ENCODE assay signal across 9 mouse cellular contexts in the genomic region with DNA sequence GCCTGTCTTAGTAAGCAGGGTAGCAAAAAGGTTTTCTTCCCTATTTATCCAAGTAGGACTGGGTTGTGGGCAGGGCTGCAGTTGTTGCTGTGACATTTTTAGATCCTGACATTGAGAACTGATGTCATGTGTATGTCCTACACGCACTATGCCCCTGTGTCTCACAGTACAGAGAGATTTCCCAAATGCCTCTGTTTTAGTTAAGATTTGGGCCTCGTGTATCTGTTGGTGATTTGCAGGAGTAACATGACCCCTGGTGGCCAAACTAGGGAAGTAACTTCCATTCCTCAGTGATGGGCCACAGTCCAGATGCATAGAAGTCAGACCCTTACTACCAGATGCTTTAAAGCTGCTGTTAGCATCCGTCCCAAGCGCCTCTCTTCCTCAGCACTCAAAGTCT. TPM values are rescaled to one million over a fixed set of nuclear protein-coding genes. Genes with fewer than 3 reads are reported as not detected.
DNase-seq lines count a peak whose midpoint lies in the region; ATAC-seq lines count a peak whose summit lies in the region.
"Had no signal": no experiment of that assay in that cellular context is flagged by ENCODE, and none has a peak within 500 bp of the region (broad histone marks: within the 10 kb centered on the region; RNA-seq: fewer than 3 reads in every experiment).

No protein-coding gene starts in this region.

- ATAC-seq in midbrain, embryonic 11.5 days (ENCODE audit: low FRiP score) = no peak
- no peak for ATAC-seq in midbrain, embryonic 15.5 days (replicated peaks)
- ATAC-seq in embryonic facial prominence, embryonic 11.5 days (replicated peaks; ENCODE audit: insufficient number of reproducible peaks, low FRiP score, low TSS enrichment, low read depth) = no peak
- ATAC-seq in megakaryocyte, adult 5-6 weeks (ENCODE audit: poor library complexity, severe bottlenecking) = peak; percentile 75

- no peak overlapping the region for H3K9ac ChIP-seq in midbrain, embryonic 11.5 days (ENCODE audit: low read length)
- H3K9ac ChIP-seq in midbrain, embryonic 15.5 days = no peak overlapping the region
- no peak overlapping the region for H3K9ac ChIP-seq in embryonic facial prominence, embryonic 11.5 days (replicated peaks; ENCODE audit: low read length)
- H3K9ac ChIP-seq: neural tube, embryonic 12.5 days had no signal

- H3K27ac ChIP-seq in midbrain, embryonic 11.5 days (ENCODE audit: low read depth, low read length) = no peak overlapping the region
- no peak overlapping the region for H3K27ac ChIP-seq in midbrain, embryonic 15.5 days
- no peak overlapping the region for H3K27ac ChIP-seq in embryonic facial prominence, embryonic 11.5 days (replicated peaks; ENCODE audit: low read depth, low read length)
- H3K27ac ChIP-seq: neural tube, embryonic 12.5 days had no signal

- peaks cover 8% of the 10 kb centered on the region for H3K4me1 ChIP-seq in midbrain, embryonic 11.5 days (ENCODE audit: control insufficient read depth, insufficient read depth, low read length)
- H3K4me1 ChIP-seq in midbrain, embryonic 15.5 days = peaks cover 22% of the 10 kb centered on the region
- peaks cover under 1% of the 10 kb centered on the region for H3K4me1 ChIP-seq in embryonic facial prominence, embryonic 11.5 days (ENCODE audit: control insufficient read depth, insufficient read depth, low read length)

- H3K4me2 ChIP-seq in midbrain, embryonic 11.5 days = no peak overlapping the region
- H3K4me2 ChIP-seq in midbrain, embryonic 15.5 days = no peak overlapping the region
- H3K4me2 ChIP-seq in embryonic facial prominence, embryonic 11.5 days (ENCODE audit: low read depth, low read length) = no peak overlapping the region
- H3K4me2 ChIP-seq: neural tube, embryonic 12.5 days had no signal

- 6% methylated on average over 4 of the region's 4 CpGs for WGBS in midbrain, embryonic 11.5 days
- 11% methylated on average over 4 of the region's 4 CpGs for WGBS in midbrain, embryonic 15.5 days
- 7% methylated on average over 4 of the region's 4 CpGs for WGBS in embryonic facial prominence, embryonic 11.5 days

- H3K27me3 ChIP-seq in midbrain, embryonic 11.5 days (ENCODE audit: control insufficient read depth, insufficient read depth, low read length) = peaks cover 2% of the 10 kb centered on the region
- H3K27me3 ChIP-seq in midbrain, embryonic 15.5 days (replicated peaks) = no peaks in the 10 kb centered on the region
- no peaks in the 10 kb centered on the region for H3K27me3 ChIP-seq in embryonic facial prominence, embryonic 11.5 days (ENCODE audit: control insufficient read depth, insufficient read depth, low read length)
- H3K27me3 ChIP-seq: neural tube, embryonic 12.5 days had no signal

- intact Hi-C loops in heart, postnatal 14 days (cut with DNase I) = loop anchor here (5.0 to 10.0 kb wide), 3 partner anchors 150 to 237 kb away; a partner anchor contains a TSS

- DNase-seq in midbrain, embryonic 11.5 days (ENCODE audit: low spot score, missing footprints) = peak; percentile 92
- DNase-seq in T-cell, adult 2 months (ENCODE audit: low spot score) = peak; percentile 71
- peak; percentile 86 for DNase-seq in embryonic facial prominence, embryonic 11.5 days (ENCODE audit: low spot score)
- DNase-seq in heart, postnatal 14 days = peak; percentile 60 to 78
- peak; percentile 72 for DNase-seq in layer of hippocampus, adult 9-11 months
- DNase-seq in telencephalon, adult 2 months (ENCODE audit: low read depth, low spot score) = peak; percentile 62

- no peak overlapping the region for H3K4me3 ChIP-seq in midbrain, embryonic 11.5 days (ENCODE audit: low read depth, low read length)
- no peak overlapping the region for H3K4me3 ChIP-seq in midbrain, embryonic 15.5 days
- no peak overlapping the region for H3K4me3 ChIP-seq in embryonic facial prominence, embryonic 11.5 days (ENCODE audit: low read depth, low read length)
- H3K4me3 ChIP-seq: neural tube, embryonic 12.5 days had no signal

- no peaks in the 10 kb centered on the region for H3K36me3 ChIP-seq in midbrain, embryonic 11.5 days (ENCODE audit: control insufficient read depth, insufficient read depth, low read length)
- no peaks in the 10 kb centered on the region for H3K36me3 ChIP-seq in midbrain, embryonic 15.5 days (replicated peaks)
- H3K36me3 ChIP-seq in embryonic facial prominence, embryonic 11.5 days (replicated peaks; ENCODE audit: control insufficient read depth, insufficient read depth, low read depth, low read length) = no peaks in the 10 kb centered on the region
- H3K36me3 ChIP-seq: neural tube, embryonic 12.5 days had no signal

- no peaks in the 10 kb centered on the region for H3K9me3 ChIP-seq in midbrain, embryonic 11.5 days (ENCODE audit: control insufficient read depth, low read length)
- H3K9me3 ChIP-seq in midbrain, embryonic 15.5 days = no peaks in the 10 kb centered on the region
- no peaks in the 10 kb centered on the region for H3K9me3 ChIP-seq in embryonic facial prominence, embryonic 11.5 days (replicated peaks; ENCODE audit: control insufficient read depth, low read length)
- H3K9me3 ChIP-seq: neural tube, embryonic 12.5 days had no signal

RNA-seq across cellular contexts. Expression of a gene that starts 11.4 kb away (rescaled TPM):
- 96.9 and 99.3 TPM in 2 replicates for polyA plus RNA-seq in midbrain, embryonic 11.5 days (2014; fragmentation: Nextera tagmentation; extraction: Ambion mirVana)
- 105 and 125 TPM in 2 replicates for polyA plus RNA-seq in midbrain, embryonic 15.5 days (2015; fragmentation: Nextera tagmentation; extraction: Ambion mirVana)
- polyA plus RNA-seq in embryonic facial prominence, embryonic 11.5 days (2014; fragmentation: Nextera tagmentation; extraction: Ambion mirVana) = 93.2 and 94.5 TPM in 2 replicates
- total RNA-seq in heart, postnatal 14 days (2021) = 100 to 1,000 TPM; 141 to 145 TPM
- total RNA-seq in megakaryocyte, adult 5-6 weeks (2015) = 64.9 and 75.9 TPM in 2 replicates
- total RNA-seq in megakaryocyte, adult 5-6 weeks (2017) = 282 and 336 TPM in 2 replicates

RNA-seq across cellular contexts. Expression of a gene that starts 16.7 kb away (rescaled TPM):
- 0.11 TPM in 1 of 2 replicates, not detected in the other for polyA plus RNA-seq in midbrain, embryonic 11.5 days (2014; fragmentation: Nextera tagmentation; extraction: Ambion mirVana)
- polyA plus RNA-seq in midbrain, embryonic 15.5 days (2015; fragmentation: Nextera tagmentation; extraction: Ambion mirVana) = 0.56 and 0.60 TPM in 2 replicates
- polyA plus RNA-seq in embryonic facial prominence, embryonic 11.5 days (2014; fragmentation: Nextera tagmentation; extraction: Ambion mirVana) = 0.25 and 0.49 TPM in 2 replicates
- total RNA-seq in heart, postnatal 14 days (2021) = under 1 TPM; 0.41 to 0.83 TPM
- total RNA-seq in megakaryocyte, adult 5-6 weeks (2015) = 25.1 and 25.5 TPM in 2 replicates
- total RNA-seq in megakaryocyte, adult 5-6 weeks (2017) = 27.6 and 30.0 TPM in 2 replicates

RNA-seq across cellular contexts. Expression of a gene that starts 34.9 kb away (rescaled TPM):
- polyA plus RNA-seq in midbrain, embryonic 11.5 days (2014; fragmentation: Nextera tagmentation; extraction: Ambion mirVana) = 9.2 and 10.8 TPM in 2 replicates
- polyA plus RNA-seq in midbrain, embryonic 15.5 days (2015; fragmentation: Nextera tagmentation; extraction: Ambion mirVana) = 18.4 and 19.6 TPM in 2 replicates
- 10.0 and 12.5 TPM in 2 replicates for polyA plus RNA-seq in embryonic facial prominence, embryonic 11.5 days (2014; fragmentation: Nextera tagmentation; extraction: Ambion mirVana)
- 1 to 10 TPM; 3.8 to 4.5 TPM for total RNA-seq in heart, postnatal 14 days (2021)
- 9.0 and 14.2 TPM in 2 replicates for total RNA-seq in megakaryocyte, adult 5-6 weeks (2015)
- 3.4 and 8.8 TPM in 2 replicates for total RNA-seq in megakaryocyte, adult 5-6 weeks (2017)

RNA-seq across cellular contexts. Expression of a gene that starts 44.9 kb away (rescaled TPM):
- polyA plus RNA-seq in midbrain, embryonic 11.5 days (2014; fragmentation: Nextera tagmentation; extraction: Ambion mirVana) = 139 and 146 TPM in 2 replicates
- 165 and 178 TPM in 2 replicates for polyA plus RNA-seq in midbrain, embryonic 15.5 days (2015; fragmentation: Nextera tagmentation; extraction: Ambion mirVana)
- 141 and 145 TPM in 2 replicates for polyA plus RNA-seq in embryonic facial prominence, embryonic 11.5 days (2014; fragmentation: Nextera tagmentation; extraction: Ambion mirVana)
- 10 to 100 TPM; 40.6 to 41.9 TPM for total RNA-seq in heart, postnatal 14 days (2021)
- 33.0 and 35.7 TPM in 2 replicates for total RNA-seq in megakaryocyte, adult 5-6 weeks (2015)
- total RNA-seq in megakaryocyte, adult 5-6 weeks (2017) = 63.3 and 63.9 TPM in 2 replicates

RNA-seq across cellular contexts. Expression of a gene that starts 47.3 kb away (rescaled TPM):
- polyA plus RNA-seq in midbrain, embryonic 11.5 days (2014; fragmentation: Nextera tagmentation; extraction: Ambion mirVana) = 55.1 and 58.4 TPM in 2 replicates
- polyA plus RNA-seq in midbrain, embryonic 15.5 days (2015; fragmentation: Nextera tagmentation; extraction: Ambion mirVana) = 48.4 and 49.1 TPM in 2 replicates
- 66.3 and 69.8 TPM in 2 replicates for polyA plus RNA-seq in embryonic facial prominence, embryonic 11.5 days (2014; fragmentation: Nextera tagmentation; extraction: Ambion mirVana)
- 10 to 100 TPM; 16.2 to 19.9 TPM for total RNA-seq in heart, postnatal 14 days (2021)
- 8.5 and 12.1 TPM in 2 replicates for total RNA-seq in megakaryocyte, adult 5-6 weeks (2015)
- total RNA-seq in megakaryocyte, adult 5-6 weeks (2017) = 22.6 and 24.6 TPM in 2 replicates
